Mouse (Mus musculus) limb, embryonic 10.5 days (tissue): ENCODE measurements at regions not wholly inside any gene's neighbourhood (a gene's known extent, or its start where the extent isn't known, plus 50 kb on each side); places are given as distances from the start of the nearest gene placed in this dataset.

Experiments
- DNase-seq: peaks from one replicate; pipeline ENCODE4 v3.0.0-alpha.2; 2017; ENCODE audit warnings: low spot score
- H3K27ac ChIP-seq: fragments of 300-500 bp; sonication (generic); 2 replicates; pipeline ENCODE4 v1.5.1; 2016; ENCODE audit warnings: mild to moderate bottlenecking
- H3K27me3 ChIP-seq: fragments of 300-500 bp; sonication (generic); 2 replicates; pipeline ENCODE4 v1.6.1; 2016; ENCODE audit warnings: low read depth, mild to moderate bottlenecking; ENCODE audit not compliant: poor library complexity, severe bottlenecking
- H3K36me3 ChIP-seq: fragments of 300-500 bp; sonication (generic); 2 replicates; pipeline ENCODE4 v1.6.1; 2016; ENCODE audit warnings: mild to moderate bottlenecking, moderate library complexity
- H3K4me1 ChIP-seq: fragments of 300-500 bp; sonication (generic); 2 replicates; pipeline ENCODE4 v1.6.1; 2016
- H3K4me3 ChIP-seq: fragments of 300-500 bp; sonication (generic); 2 replicates; pipeline ENCODE4 v1.5.1; 2016; ENCODE audit warnings: mild to moderate bottlenecking, moderate library complexity
- H3K9me3 ChIP-seq: fragments of 300-500 bp; sonication (generic); replicated peaks from 2 replicates; pipeline ENCODE4 v1.6.1; 2016; ENCODE audit warnings: mild to moderate bottlenecking
- WGBS: fragments of 180-500 bp; shearing (Covaris S2); methylation state at CpG from one replicate; pipeline ENCODE4 v1.1.7; 2016; 5-methylcytosine and 5-hydroxymethylcytosine counted together

GRCm38 (mm10) chr6:98483319-98484123 is 141.0 kb upstream of the Gm765 start:
- Histone ChIP-seq H3K27me3 (no peaks in the 10 kb centered on the region; the same call in 1 of the 2 replicates), H3K4me1 (peaks cover 8% of the 10 kb centered on the region; the same call in 1 of the 2 replicates), H3K4me3 (no peak overlapping the region), H3K27ac (no peak overlapping the region), H3K36me3 (no peaks in the 10 kb centered on the region), H3K9me3 (no peaks in the 10 kb centered on the region)
- 35% methylated on average over 3 of the region's 3 CpGs for WGBS
- DNase-seq: no peak

- 82% methylated on average over 2 of the region's 2 CpGs for WGBS
- Histone ChIP-seq H3K4me3 (no peak overlapping the region), H3K27ac (no peak overlapping the region), H3K4me1 (peaks cover 8% of the 10 kb centered on the region; the same call in 1 of the 2 replicates), H3K9me3 (no peaks in the 10 kb centered on the region), H3K27me3 (no peaks in the 10 kb centered on the region; the same call in 1 of the 2 replicates), H3K36me3 (no peaks in the 10 kb centered on the region)
- DNase-seq: no peak
Measured at GRCm38 (mm10) chr6:98482319-98482718, 139.8 kb upstream of the Gm765 start.

DNA sequence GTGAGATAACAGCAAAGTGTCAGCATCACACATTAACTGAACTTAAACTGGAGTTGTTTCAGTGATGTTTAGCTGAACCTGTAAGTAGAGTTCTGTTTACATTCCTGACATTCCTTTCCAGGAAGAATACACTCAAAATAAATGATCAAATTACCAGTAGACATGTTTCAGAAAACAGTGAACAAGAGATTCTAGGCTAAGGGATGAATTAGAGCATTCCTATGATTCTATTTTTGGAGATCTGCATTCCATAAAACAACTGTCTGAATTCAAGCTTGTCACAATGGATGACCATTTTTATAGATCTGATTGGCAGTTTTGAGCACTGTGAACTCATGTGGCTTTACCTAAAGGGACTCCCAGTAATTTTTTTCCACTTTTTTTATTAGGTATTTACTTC is 125.0 kb upstream of the Gm765 start:
- no peak for DNase-seq
- no peak overlapping the region for H3K4me3 ChIP-seq
- no peaks in the 10 kb centered on the region for H3K27me3 ChIP-seq
- no peak overlapping the region for H3K27ac ChIP-seq
- no peaks in the 10 kb centered on the region for H3K4me1 ChIP-seq
- no peaks in the 10 kb centered on the region for H3K36me3 ChIP-seq
- no peaks in the 10 kb centered on the region for H3K9me3 ChIP-seq

DNA sequence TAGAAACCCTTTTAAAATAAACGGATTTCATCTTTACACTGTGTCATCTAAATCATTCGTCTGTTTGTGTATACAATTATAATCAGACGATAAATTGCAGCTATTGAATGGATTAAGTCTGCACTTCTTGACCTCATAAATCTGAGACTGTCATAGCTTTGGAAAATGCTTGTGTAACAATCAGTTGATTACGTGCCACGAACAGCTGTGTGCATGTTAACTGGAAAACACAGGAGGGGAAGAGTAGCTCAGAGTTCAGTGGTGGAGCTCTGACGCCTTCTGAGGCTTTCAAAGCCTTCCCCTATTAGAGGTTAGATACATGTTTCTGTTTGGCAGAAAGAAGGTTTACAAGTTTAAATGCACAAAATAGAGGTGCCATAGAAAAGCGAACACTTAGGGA is 109.7 kb upstream of the Gm765 start:
- WGBS: 81% methylated on average over 7 of the region's 7 CpGs
- Histone ChIP-seq H3K27ac (no peak overlapping the region), H3K9me3 (no peaks in the 10 kb centered on the region), H3K4me1 (no peaks in the 10 kb centered on the region), H3K27me3 (no peaks in the 10 kb centered on the region), H3K4me3 (no peak overlapping the region), H3K36me3 (no peaks in the 10 kb centered on the region)
- DNase-seq: no peak

DNA sequence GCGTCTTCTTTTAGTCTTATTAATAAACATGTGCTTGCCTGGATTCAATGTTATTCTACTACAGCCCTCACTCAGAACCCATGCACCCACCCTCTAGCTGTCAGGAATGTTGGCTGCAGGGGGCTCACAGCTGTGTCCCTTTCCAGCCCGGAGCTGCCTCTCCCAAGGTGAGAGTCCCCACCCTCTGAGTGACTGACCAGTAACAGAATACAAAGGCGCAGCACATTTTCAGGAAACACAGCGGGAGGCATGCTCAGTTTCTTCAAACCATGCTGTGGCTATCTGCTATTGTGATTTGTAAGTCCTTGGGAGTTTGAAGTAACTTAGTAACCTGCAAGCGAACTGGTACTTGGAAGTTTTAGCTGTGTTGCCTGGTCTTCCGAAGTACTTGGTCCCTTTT is 93.1 kb upstream of the Gm765 start:
- H3K4me3 ChIP-seq: no peak overlapping the region
- no peaks in the 10 kb centered on the region for H3K4me1 ChIP-seq
- 24% methylated on average over 6 of the region's 6 CpGs for WGBS
- 0 out of 2 replicates have a peak, but pooled peaks cover 3% of the 10 kb centered on the region for H3K27me3 ChIP-seq
- H3K27ac ChIP-seq: no peak overlapping the region
- H3K36me3 ChIP-seq: no peaks in the 10 kb centered on the region
- no peaks in the 10 kb centered on the region for H3K9me3 ChIP-seq
- DNase-seq: peak; percentile 31

GRCm38 (mm10) chr6:98433286-98433685 is 90.7 kb upstream of the Gm765 start:
- Histone ChIP-seq H3K4me3 (no peak overlapping the region), H3K36me3 (no peaks in the 10 kb centered on the region), H3K27ac (no peak overlapping the region), H3K4me1 (no peaks in the 10 kb centered on the region), H3K9me3 (no peaks in the 10 kb centered on the region), H3K27me3 (0 out of 2 replicates have a peak, but pooled peaks cover 3% of the 10 kb centered on the region)
- no peak for DNase-seq
- WGBS: 72% methylated on average over 6 of the region's 6 CpGs

- Histone ChIP-seq H3K4me1 (no peaks in the 10 kb centered on the region), H3K36me3 (no peaks in the 10 kb centered on the region), H3K27ac (no peak overlapping the region), H3K4me3 (no peak overlapping the region), H3K27me3 (no peaks in the 10 kb centered on the region), H3K9me3 (no peaks in the 10 kb centered on the region)
- 92% methylated on average over 5 of the region's 5 CpGs for WGBS
- no peak for DNase-seq
Measured at GRCm38 (mm10) chr6:98429120-98429519, 86.6 kb upstream of the Gm765 start.

- Histone ChIP-seq H3K9me3 (no peaks in the 10 kb centered on the region), H3K4me3 (no peak overlapping the region), H3K27me3 (no peaks in the 10 kb centered on the region), H3K36me3 (no peaks in the 10 kb centered on the region), H3K27ac (no peak overlapping the region), H3K4me1 (no peaks in the 10 kb centered on the region)
- 85% methylated on average over 1 of the region's 1 CpGs for WGBS
- no peak for DNase-seq
Measured at GRCm38 (mm10) chr6:98402605-98403004, 60.1 kb upstream of the Gm765 start.

GRCm38 (mm10) chr6:98394589-98394988 is 52.0 kb upstream of the Gm765 start:
- Histone ChIP-seq H3K9me3 (no peaks in the 10 kb centered on the region), H3K36me3 (no peaks in the 10 kb centered on the region), H3K4me1 (no peaks in the 10 kb centered on the region), H3K4me3 (no peak overlapping the region), H3K27ac (no peak overlapping the region), H3K27me3 (no peaks in the 10 kb centered on the region)
- DNase-seq: no peak
- WGBS: 84% methylated on average over 5 of the region's 5 CpGs
